Mouse (Mus musculus) bone marrow, adult 2 months (tissue): Measurements from ENCODE around the gene Ddx39b.

Experiments
- CTCF ChIP-seq: fragments of 200-500 bp; IDR thresholded peaks from 2 replicates; pipeline ENCODE4 v1.5.1; 2011; ENCODE audit warnings: low read length, control low read depth; ENCODE audit not compliant: control insufficient read depth, insufficient read depth
- POLR2A ChIP-seq: fragments of 200-500 bp; IDR thresholded peaks from 2 replicates; pipeline ENCODE4 v1.6.1; 2011; ENCODE audit warnings: low read depth, mild to moderate bottlenecking, control low read depth, low read length, borderline replicate concordance; ENCODE audit not compliant: control insufficient read depth

- TF ChIP-seq CTCF (no peak), POLR2A (no peak; the same call in 1 of the 2 replicates)
Observed at GRCm38 (mm10) chr17:35220156-35220952, 21.2 kb upstream of the Ddx39b start, which contains the start of gene Gm16181.
